Mouse (Mus musculus): Measurements from ENCODE around the gene Klk1b1. TPM values are rescaled to one million over a fixed set of nuclear protein-coding genes. Genes with fewer than 3 reads are reported as not detected.
"Not testable (repeated sequence)": the region's sequence is repeated elsewhere in the genome, so short reads cannot be mapped to it uniquely, and the experiment has no call there.

Klk1b1 gene
- total and polyA plus RNA-seq, 3 experiments = not detected

DNA sequence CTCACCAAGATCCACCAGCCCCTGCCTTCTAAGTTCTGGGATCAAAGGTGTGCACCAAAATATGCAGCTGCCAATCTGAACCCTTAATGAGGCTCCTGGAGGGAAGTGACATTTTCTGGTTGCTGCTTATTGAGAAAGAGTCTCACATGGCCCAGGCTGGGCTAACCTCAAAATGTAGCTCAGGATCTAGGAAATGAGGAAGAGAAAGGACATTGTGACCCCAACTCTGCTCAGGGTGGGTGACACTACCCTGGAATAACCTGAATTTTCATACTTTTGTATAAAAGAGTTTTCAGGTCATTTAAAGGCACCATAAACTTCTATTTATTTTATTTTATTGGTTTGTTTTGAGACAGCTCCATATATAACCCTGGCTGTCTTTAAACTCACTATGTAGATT lies 19.1 kb downstream of the Klk1b1 start:
- Histone ChIP-seq H3K36me3 (ENCODE audit: control insufficient read depth in 1 of 2, insufficient read depth in 2 of 2, low read length in 2 of 2) (no peaks in the 10 kb centered on the region), H3K27me3 (ENCODE audit: control insufficient read depth in 1 of 2, insufficient read depth in 2 of 2, low read length in 2 of 2) (no peaks in the 10 kb centered on the region)

GRCm38 (mm10) chr7:43994821-43995220 lies 28.3 kb downstream of the Klk1b1 start:
- H3K27ac ChIP-seq (ENCODE audit: control insufficient read depth, low read depth, low read length); H3K9ac ChIP-seq (ENCODE audit: control insufficient read depth, low read depth, low read length, poor library complexity, severe bottlenecking); H3K4me1 ChIP-seq (ENCODE audit: control insufficient read depth in 1 of 2, insufficient read depth in 2 of 2, low read length in 2 of 2); DNase-seq (ENCODE audit: low read depth, low spot score); H3K27me3 ChIP-seq (ENCODE audit: control insufficient read depth in 1 of 2, insufficient read depth in 2 of 2, low read length in 2 of 2); H3K9me3 ChIP-seq (replicated peaks; ENCODE audit: insufficient read depth, low read length); H3K4me3 ChIP-seq (ENCODE audit: control insufficient read depth in 1 of 2, insufficient read depth in 1 of 2, low read depth in 2 of 2, low read length in 2 of 2); H3K79me2 ChIP-seq (ENCODE audit: control insufficient read depth, insufficient read depth, low read length, poor library complexity); H3K36me3 ChIP-seq (ENCODE audit: control insufficient read depth in 1 of 2, insufficient read depth in 2 of 2, low read length in 2 of 2): not testable (repeated sequence)

More for the DNA sequence above, 19.1 kb downstream of the Klk1b1 start:
- no peak for TF ChIP-seq TCF12 (IDR thresholded peaks at IDR 0.05; ENCODE audit: low read depth, low read length)
- TF ChIP-seq MYC (IDR thresholded peaks at IDR 0.05; ENCODE audit: low read depth, low read length) = no peak
- TF ChIP-seq POLR2A (IDR thresholded peaks at IDR 0.05; ENCODE audit: control insufficient read depth in 1 of 2, insufficient read depth in 1 of 2, low read depth in 1 of 2, low read length in 2 of 2, poor library complexity in 1 of 2) = no peak
- TF ChIP-seq RAD21 (IDR thresholded peaks at IDR 0.05; ENCODE audit: low read depth, low read length) = no peak
- TF ChIP-seq MAFK (IDR thresholded peaks at IDR 0.05; ENCODE audit: borderline replicate concordance, low read depth, low read length) = no peak
- TF ChIP-seq MXI1 (IDR thresholded peaks at IDR 0.05; ENCODE audit: low read depth, low read length) = no peak
- no peak for TF ChIP-seq RCOR1 (IDR thresholded peaks at IDR 0.05; ENCODE audit: low read depth, low read length)
- TF ChIP-seq KAT2A (conservative IDR thresholded peaks at IDR 0.05; ENCODE audit: low read depth, low read length) = no peak
- no peak for TF ChIP-seq USF2 (IDR thresholded peaks at IDR 0.05; ENCODE audit: borderline replicate concordance in 1 of 2, insufficient read depth in 1 of 2, low read depth in 1 of 2, low read length in 2 of 2)
- TF ChIP-seq GATA1 (IDR thresholded peaks at IDR 0.05; ENCODE audit: low read depth, low read length) = no peak
- TF ChIP-seq EP300 (IDR thresholded peaks at IDR 0.05; ENCODE audit: low read depth in 1 of 2, low read length in 2 of 2) = no peak
- Histone ChIP-seq H3K9me3 (replicated peaks; ENCODE audit: insufficient read depth, low read length) (no peaks in the 10 kb centered on the region), H3K4me3 (ENCODE audit: control insufficient read depth in 1 of 2, insufficient read depth in 1 of 2, low read depth in 2 of 2, low read length in 2 of 2) (no peak overlapping the region), H3K4me1 (ENCODE audit: control insufficient read depth in 1 of 2, insufficient read depth in 2 of 2, low read length in 2 of 2) (no peaks in the 10 kb centered on the region), H3K9ac (ENCODE audit: control insufficient read depth, low read depth, low read length, poor library complexity, severe bottlenecking) (no peak overlapping the region), H3K79me2 (ENCODE audit: control insufficient read depth, insufficient read depth, low read length, poor library complexity) (no peaks in the 10 kb centered on the region), H3K27ac (ENCODE audit: control insufficient read depth, low read depth, low read length) (no peak overlapping the region)
- no peak for DNase-seq (ENCODE audit: low read depth, low spot score)

- not testable (repeated sequence) for H3K27me3 ChIP-seq (ENCODE audit: control insufficient read depth in 1 of 2, insufficient read depth in 2 of 2, low read length in 2 of 2); H3K79me2 ChIP-seq (ENCODE audit: control insufficient read depth, insufficient read depth, low read length, poor library complexity); H3K4me3 ChIP-seq (ENCODE audit: control insufficient read depth in 1 of 2, insufficient read depth in 1 of 2, low read depth in 2 of 2, low read length in 2 of 2); H3K4me1 ChIP-seq (ENCODE audit: control insufficient read depth in 1 of 2, insufficient read depth in 2 of 2, low read length in 2 of 2); H3K36me3 ChIP-seq (ENCODE audit: control insufficient read depth in 1 of 2, insufficient read depth in 2 of 2, low read length in 2 of 2); H3K9ac ChIP-seq (ENCODE audit: control insufficient read depth, low read depth, low read length, poor library complexity, severe bottlenecking); H3K27ac ChIP-seq (ENCODE audit: control insufficient read depth, low read depth, low read length); H3K9me3 ChIP-seq (replicated peaks; ENCODE audit: insufficient read depth, low read length); DNase-seq (ENCODE audit: low read depth, low spot score)
These were observed 29.0 kb downstream of the Klk1b1 start, which contains the start of gene Klk1b11 for GRCm38 (mm10) chr7:43995577-43995976. Gene Klk1b11, plus strand, starts transcription at chr7:43995877.
